Mouse (Mus musculus) gastrocnemius, adult 2 months (tissue): ENCODE results near the gene Spock2. TPM values are rescaled to one million over a fixed set of nuclear protein-coding genes. Genes with fewer than 3 reads are reported as not detected.
A peak's percentile ranks its signal among the peaks of the same experiment; 100 is the strongest.

Experiments used
- DNase-seq: peaks from one replicate; pipeline ENCODE4 v3.0.0; 2022
- H3K27ac ChIP-seq: fragments of 200-600 bp; 2 replicates; pipeline ENCODE4 v1.8.1; 2022; ENCODE audit warnings: mild to moderate bottlenecking
- H3K4me3 ChIP-seq: fragments of 200-600 bp; 2 replicates; pipeline ENCODE4 v1.8.1; 2022; ENCODE audit warnings: mild to moderate bottlenecking, moderate library complexity
- CTCF ChIP-seq: fragments of 200-600 bp; IDR thresholded peaks from 2 replicates; pipeline ENCODE4 v1.8.1; 2022; ENCODE audit warnings: antibody characterized with exemption, mild to moderate bottlenecking, moderate library complexity
- intact Hi-C: fragments of 180-260 bp; cut with DNase I; formaldehyde crosslinking; loops from one replicate; pipeline ENCODE4 v1.15.1; 2025
- long read RNA-seq, 2 experiments: library from polyadenylated mRNA; stranded (forward); transcript quantifications; one replicate each; pipeline ENCODE4 v2.0.0; 2021
- total RNA-seq, 2 experiments: library from RNA; stranded (reverse); gene quantifications; 2 replicates each; pipeline ENCODE4 v1.2.3; 2021

Gene Spock2
- 1 to 10 TPM; 6.1 to 6.5 TPM for total RNA-seq
- long read RNA-seq, experiment 1, partial matches to known transcripts: 1 of 3 reads
- long read RNA-seq, experiment 1, other reads (novel, unspliced or antisense): 2 of 3 reads
- long read RNA-seq, experiment 2, partial matches to known transcripts: 1 of 4 reads
- long read RNA-seq, experiment 2, other reads (novel, unspliced or antisense): 3 of 4 reads

DNA sequence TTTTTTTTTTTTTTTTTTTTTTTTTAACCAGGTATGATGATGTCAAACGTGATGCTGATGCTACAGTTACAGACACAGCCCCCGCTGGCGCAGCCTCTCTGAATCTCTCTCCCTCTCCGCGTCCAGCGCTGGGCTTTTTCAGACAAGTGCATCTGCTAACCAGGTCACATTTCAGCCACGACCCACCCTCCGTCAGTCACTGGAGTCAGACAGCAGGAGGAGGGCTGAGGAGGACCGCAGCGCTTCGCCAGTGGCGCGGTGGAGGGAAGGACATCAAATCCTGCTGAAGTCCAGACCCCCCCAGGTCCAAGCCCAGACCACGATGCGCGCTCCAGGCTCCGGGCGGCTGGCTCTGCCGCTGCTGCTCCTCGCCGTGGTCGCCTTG is at the start of gene Spock2:
TSS of gene Spock2 (plus strand) at position 74 of the 385 bp plus-strand sequence.
- intact Hi-C loops: no loop called here
- peak within 1 kb of the TSS; percentile 84 for H3K27ac ChIP-seq
- peak within 1 kb of the TSS; percentile 77 for H3K4me3 ChIP-seq
- no peak for TF ChIP-seq CTCF
- DNase-seq: peak; percentile 57

DNA sequence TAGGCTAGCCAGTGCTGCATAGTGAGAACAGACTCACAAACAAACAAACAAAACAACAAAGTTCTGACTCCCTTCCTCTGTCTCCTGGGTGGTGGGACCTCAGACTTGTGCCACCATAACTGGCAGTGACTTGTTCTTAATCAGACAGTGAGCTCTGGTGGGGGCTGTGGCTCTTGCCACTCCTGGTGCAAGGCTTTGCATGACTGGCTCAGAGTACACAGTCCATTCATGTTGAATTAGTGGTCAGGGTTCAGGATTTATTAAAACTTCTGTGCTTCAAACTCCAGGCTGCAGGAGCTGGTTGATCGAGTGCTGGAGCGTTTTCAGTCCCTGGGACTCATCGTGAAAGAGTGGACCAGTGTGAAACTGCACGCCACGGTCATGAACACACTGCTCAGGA is 43.8 kb upstream of the Spock2 start:
- no peak for DNase-seq
- no peak overlapping the region for H3K27ac ChIP-seq
- no peak for TF ChIP-seq CTCF
- intact Hi-C loops: no loop called here
- H3K4me3 ChIP-seq: no peak overlapping the region

DNA sequence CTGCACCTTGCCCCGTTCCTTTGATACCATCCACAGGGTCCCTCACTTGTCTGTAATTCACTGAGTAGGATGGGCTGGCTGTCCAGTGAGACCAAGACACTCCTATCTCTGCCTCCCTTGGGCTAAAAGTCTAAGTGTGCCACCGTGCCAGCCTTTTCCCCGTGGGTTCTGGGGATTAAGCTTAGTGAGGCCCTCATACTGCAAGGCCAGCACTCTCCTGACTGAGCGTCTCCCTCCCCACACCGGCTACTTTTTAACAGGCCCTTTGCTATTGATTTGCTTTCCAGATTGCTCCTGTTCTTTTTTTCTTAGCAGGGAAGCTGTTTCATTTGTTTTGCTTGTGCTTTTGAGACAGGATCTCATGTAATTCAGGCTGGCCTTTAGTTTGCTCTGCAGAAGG is 43.1 kb upstream of the Spock2 start:
- no peak for TF ChIP-seq CTCF
- H3K27ac ChIP-seq: no peak overlapping the region
- H3K4me3 ChIP-seq: no peak overlapping the region
- intact Hi-C loops: no loop called here
- no peak for DNase-seq

DNA sequence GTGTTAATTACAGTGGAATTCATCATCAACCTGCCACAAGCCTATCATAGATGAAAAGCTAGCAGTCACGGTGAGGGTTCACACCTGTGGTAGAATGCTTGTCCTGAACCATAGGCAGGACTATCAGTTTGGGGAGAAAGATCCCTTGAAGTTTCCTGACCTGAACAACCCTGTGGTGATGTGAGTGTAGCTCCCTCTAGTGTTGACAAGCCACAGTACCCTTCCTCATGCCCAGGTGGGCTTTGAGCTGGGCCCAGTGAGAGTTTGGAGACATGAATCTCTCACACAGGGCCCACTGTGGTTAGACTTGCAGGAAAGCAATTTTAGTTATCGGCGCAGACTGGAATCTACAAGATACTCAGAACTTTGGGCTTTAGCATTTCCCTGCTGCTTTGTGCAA is 39.5 kb upstream of the Spock2 start:
- H3K4me3 ChIP-seq: no peak overlapping the region
- intact Hi-C loops: loop anchor here (1.0 to 5.0 kb wide), 2 partner anchors 59 to 173 kb away; no protein-coding TSS in a partner anchor
- TF ChIP-seq CTCF: peak; percentile 79
- no peak for DNase-seq
- H3K27ac ChIP-seq: no peak overlapping the region

DNA sequence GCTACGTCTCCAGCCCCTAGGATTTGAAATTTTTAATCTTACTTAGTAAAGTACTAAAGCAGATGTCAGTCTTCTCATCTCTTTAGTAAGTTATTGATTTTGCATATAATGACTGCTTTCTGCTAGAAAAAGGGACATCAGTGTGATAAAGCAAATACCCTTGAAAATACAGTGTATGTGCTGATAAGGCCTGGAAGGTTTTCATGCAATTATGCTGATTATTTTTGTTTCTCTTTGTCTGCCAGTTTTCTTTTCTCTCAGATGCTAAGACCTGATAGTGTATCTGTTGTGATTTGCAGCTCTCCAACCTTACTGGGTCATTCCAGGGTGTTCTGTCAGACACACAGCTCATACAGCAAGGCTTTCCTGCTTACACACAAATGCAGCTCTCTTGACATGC is 30.9 kb upstream of the Spock2 start:
- Histone ChIP-seq H3K27ac (no peak overlapping the region), H3K4me3 (no peak overlapping the region)
- DNase-seq: no peak
- intact Hi-C loops: no loop called here
- TF ChIP-seq CTCF: no peak

DNA sequence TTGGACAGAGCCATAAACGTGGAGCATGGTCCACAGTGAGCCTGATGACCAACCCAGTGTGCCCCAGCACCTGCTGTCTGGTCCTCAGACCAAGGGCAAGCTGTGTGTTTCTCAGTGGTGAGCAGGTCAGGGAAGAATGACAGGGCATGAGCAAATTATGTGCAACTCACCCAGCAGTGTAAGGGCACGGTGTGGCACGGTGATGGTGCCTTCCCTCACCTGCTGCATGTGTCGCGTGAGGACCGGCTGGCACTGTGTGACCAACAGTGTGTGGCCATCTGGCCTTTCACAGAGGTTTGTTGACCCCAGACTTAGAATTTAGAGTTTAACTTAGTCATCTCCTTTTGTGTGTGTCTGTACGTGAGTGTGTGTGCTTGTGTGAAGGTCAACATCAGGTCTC is 28.8 kb upstream of the Spock2 start:
- TF ChIP-seq CTCF: no peak
- H3K4me3 ChIP-seq: no peak overlapping the region
- no peak for DNase-seq
- H3K27ac ChIP-seq: no peak overlapping the region
- intact Hi-C loops: no loop called here

DNA sequence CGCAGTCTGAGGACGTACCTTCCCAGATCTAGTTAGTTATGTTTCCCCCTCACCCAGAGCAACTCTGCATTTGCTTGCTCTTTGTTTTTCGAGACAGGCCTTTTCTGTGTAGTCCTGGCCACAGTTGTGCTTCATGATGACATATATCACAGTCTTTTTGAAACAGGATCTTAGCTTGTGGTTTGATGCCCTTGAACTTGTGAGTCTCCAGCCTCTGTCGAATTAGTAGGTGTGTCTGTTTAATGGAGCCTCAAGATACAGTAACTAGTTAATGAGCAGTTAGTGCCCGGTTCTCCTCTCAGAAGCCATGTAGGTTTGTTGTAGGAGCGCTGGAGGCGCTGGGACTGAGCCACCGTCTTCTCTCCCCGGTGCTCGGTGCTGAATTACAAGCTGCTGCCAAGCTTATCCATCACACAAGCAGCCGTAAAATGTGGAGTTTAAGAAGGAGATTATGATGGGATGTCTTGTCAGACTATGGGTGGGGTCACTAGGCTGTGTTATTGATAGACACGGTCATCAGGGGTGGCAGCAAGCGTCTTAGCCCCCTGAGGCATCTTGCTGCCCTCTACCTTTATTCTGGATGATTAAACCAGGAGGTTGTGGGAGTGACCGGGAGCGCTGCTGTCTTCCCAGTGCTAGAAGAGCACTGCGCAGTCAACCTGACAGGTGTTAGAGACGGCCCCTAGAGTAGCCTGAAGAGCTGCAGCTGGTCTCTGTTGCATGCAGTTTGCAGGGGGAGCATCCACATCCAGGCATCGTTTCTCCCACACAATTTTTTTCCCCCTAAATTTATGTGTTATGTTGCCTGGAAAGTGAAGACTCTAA is 28.1 kb upstream of the Spock2 start:
- intact Hi-C loops: no loop called here
- no peak for DNase-seq
- no peak for TF ChIP-seq CTCF
- no peak overlapping the region for H3K27ac ChIP-seq
- no peak overlapping the region for H3K4me3 ChIP-seq

DNA sequence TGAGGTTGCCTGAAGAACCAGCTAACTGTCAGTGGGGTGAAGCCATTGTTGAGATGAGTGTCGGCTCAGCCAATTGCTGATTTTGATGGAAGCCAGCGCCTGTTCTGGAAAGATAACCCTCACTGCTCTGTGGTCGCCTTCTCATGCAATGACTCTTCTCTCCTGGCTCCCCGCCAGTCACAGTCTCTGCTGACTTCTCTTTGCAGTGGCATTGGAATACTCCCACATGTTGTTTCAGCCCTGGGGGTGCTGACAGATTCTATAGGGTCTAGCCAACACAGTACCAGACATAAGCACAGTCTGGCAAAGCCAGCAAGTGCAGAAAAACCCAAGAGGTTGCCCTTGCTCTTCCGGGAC is 27.5 kb upstream of the Spock2 start:
- Histone ChIP-seq H3K4me3 (no peak overlapping the region), H3K27ac (no peak overlapping the region)
- intact Hi-C loops: no loop called here
- DNase-seq: peak; percentile 52
- TF ChIP-seq CTCF: no peak

DNA sequence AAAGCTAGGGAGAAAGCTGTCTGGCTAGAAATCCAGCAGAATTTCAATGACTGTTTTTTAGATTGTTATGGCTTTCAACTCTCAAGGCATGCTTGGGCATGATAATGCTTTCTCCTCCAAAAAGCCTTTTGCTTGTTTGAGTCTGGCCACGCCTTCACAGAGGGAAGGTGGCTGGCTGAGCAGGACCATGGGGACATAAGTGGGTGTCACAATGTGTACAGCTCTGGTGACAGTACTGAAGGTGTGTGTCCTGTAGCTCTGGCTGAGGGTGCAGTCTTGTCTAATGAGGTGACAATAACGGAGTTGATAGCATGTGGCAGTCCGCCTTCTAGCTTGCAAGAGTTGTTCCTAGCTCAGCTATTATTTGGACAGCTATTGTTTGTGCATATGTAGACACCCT is 25.8 kb upstream of the Spock2 start:
- H3K27ac ChIP-seq: peak overlapping the region; percentile 88
- DNase-seq: peak; percentile 13
- H3K4me3 ChIP-seq: no peak overlapping the region
- intact Hi-C loops: no loop called here
- TF ChIP-seq CTCF: no peak

DNA sequence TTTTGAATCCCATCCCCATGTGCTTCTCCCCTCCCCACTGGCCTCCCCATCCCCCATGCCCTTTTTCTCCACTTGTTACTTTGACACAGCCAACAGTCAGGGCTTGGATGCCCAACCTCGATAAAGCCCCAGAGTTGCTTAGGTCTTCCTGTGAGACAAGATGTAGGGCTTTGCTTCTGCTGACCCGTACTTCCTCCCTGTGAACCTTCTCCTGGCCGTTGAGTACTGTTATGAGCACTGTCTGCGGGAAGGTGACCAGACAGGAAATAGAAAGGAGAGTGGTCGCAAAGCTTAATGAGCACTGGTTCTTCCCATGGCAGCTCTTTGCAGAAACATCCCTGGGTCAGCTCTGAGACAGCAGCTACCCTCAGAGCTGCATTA is 25.4 kb upstream of the Spock2 start:
- peak overlapping the region; percentile 88 for H3K27ac ChIP-seq
- H3K4me3 ChIP-seq: peak overlapping the region; percentile 55
- no peak for TF ChIP-seq CTCF
- intact Hi-C loops: no loop called here
- no peak for DNase-seq

DNA sequence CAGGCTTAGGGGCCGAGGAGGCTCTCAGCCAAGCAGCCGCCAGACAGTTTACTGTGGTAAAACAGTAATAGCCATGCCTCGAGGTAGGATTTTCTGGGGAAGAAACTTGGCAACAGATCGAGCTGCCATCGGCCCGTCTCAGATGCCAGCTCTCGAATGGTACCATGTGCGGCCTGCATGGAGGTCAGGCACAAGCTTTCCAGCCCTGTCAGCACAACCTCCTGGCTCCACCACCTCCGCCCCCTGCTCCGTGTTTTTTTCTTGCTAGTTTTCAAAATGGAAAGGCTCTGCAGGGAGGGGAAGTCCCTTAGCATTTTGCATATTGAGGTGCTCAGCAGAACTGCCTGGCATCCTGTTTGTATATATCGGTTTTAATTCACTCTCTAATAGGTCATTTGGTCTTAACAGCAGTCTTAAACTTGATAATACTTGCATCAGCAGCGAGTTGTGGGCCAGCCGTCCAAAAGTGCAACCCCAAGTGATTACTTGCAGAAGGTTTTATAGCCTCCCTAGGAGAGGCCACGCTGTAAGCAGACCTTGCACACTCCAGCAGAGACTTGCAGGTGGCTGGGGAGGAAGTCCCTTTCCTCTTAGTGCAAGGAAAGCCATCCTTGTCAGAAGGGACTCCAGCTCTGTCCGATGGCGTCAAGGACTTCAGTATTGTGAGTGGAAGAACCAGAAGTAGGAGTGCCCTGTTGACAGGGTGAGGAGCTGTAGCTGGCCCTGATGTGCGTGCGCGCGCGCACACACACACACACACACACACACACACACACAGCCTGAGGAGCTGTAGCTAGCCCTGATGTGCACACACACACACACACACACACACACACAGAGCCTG is 24.8 kb upstream of the Spock2 start:
- H3K27ac ChIP-seq: peak overlapping the region; percentile 88
- peak; percentile 76 for DNase-seq
- intact Hi-C loops: no loop called here
- peak overlapping the region; percentile 55 for H3K4me3 ChIP-seq
- no peak for TF ChIP-seq CTCF

DNA sequence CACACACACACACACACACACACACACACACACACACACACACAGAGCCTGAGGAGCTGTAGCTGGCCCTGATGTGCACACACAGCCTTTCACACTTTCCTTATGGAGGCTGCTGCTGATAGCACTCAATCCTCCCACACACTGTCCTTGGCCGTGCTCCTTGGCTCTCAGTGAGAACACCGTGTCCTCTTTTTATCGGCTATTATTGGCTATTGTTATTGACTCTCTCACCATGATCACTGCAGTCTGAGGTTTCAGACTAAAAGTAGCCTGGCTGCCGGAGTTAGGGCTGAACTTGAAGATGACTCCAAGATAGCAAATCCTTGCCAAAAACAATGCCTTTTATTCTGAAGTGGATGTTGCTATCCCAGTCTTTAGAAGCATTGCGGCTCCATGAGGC is 24.1 kb upstream of the Spock2 start:
- intact Hi-C loops: no loop called here
- peak overlapping the region; percentile 35 for H3K4me3 ChIP-seq
- peak overlapping the region; percentile 88 for H3K27ac ChIP-seq
- TF ChIP-seq CTCF: no peak
- DNase-seq: peak; percentile 84

DNA sequence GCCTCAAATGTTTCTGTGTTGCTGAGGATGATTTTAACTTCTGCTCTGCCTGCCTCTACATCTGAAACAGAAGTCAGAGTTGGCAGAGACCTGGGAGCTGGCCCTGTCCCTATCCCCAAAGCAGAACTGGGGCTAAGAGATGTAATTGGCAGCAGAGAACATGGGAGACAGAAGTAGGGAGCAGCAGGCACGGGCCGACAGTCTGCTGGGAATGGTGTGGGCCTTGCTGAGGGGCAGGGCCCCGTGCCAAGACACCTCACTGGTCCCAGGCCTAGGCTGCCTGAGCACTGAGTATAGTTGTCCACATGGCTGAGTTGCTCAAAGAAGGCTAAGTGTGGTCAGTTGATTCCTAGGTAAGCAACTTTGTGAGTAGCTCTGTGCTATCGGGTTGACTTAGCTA is 22.0 kb upstream of the Spock2 start:
- TF ChIP-seq CTCF: no peak
- Histone ChIP-seq H3K27ac (peak overlapping the region; percentile 67), H3K4me3 (no peak overlapping the region)
- intact Hi-C loops: no loop called here
- DNase-seq: peak; percentile 41
